Mouse (Mus musculus) heart, embryonic 12.5 days (tissue): ENCODE measurements around the gene Pde3a. TPM values are rescaled to one million over a fixed set of nuclear protein-coding genes. Genes with fewer than 3 reads are reported as not detected.

Experiments
- ATAC-seq: fragments of 200-750 bp; cut with Nextera tagmentation; 2 replicates; pipeline ENCODE4 v1.8.0; 2017; ENCODE audit warnings: moderate TSS enrichment, moderate library complexity; ENCODE audit not compliant: insufficient number of reproducible peaks, low FRiP score
- H3K27ac ChIP-seq: fragments of 300-500 bp; sonication (generic); 2 replicates; pipeline ENCODE4 v1.5.1; 2016; ENCODE audit warnings: mild to moderate bottlenecking, moderate library complexity; ENCODE audit not compliant: poor library complexity, severe bottlenecking
- H3K27me3 ChIP-seq: fragments of 300-500 bp; sonication (generic); replicated peaks from 2 replicates; pipeline ENCODE4 v1.6.1; 2016; ENCODE audit warnings: mild to moderate bottlenecking, moderate library complexity
- H3K36me3 ChIP-seq: fragments of 300-500 bp; sonication (generic); 2 replicates; pipeline ENCODE4 v1.6.1; 2016; ENCODE audit warnings: mild to moderate bottlenecking, moderate library complexity
- H3K4me1 ChIP-seq: fragments of 300-500 bp; sonication (generic); replicated peaks from 2 replicates; pipeline ENCODE4 v1.6.1; 2016; ENCODE audit warnings: mild to moderate bottlenecking
- H3K4me2 ChIP-seq: fragments of 300-500 bp; sonication (generic); 2 replicates; pipeline ENCODE4 v1.6.1; 2016; ENCODE audit warnings: mild to moderate bottlenecking, moderate library complexity
- H3K4me3 ChIP-seq: fragments of 300-500 bp; sonication (generic); 2 replicates; pipeline ENCODE4 v1.5.1; 2016; ENCODE audit warnings: mild to moderate bottlenecking
- H3K9ac ChIP-seq: fragments of 300-500 bp; sonication (generic); 2 replicates; pipeline ENCODE4 v1.6.1; 2016; ENCODE audit warnings: mild to moderate bottlenecking, moderate library complexity
- H3K9me3 ChIP-seq: fragments of 300-500 bp; sonication (generic); replicated peaks from 2 replicates; pipeline ENCODE4 v1.6.1; 2016; ENCODE audit warnings: mild to moderate bottlenecking, moderate library complexity
- WGBS: fragments of 180-500 bp; shearing (Covaris S2); methylation state at CpG from one replicate; pipeline ENCODE4 v1.1.7; 2016; 5-methylcytosine and 5-hydroxymethylcytosine counted together
- polyA plus RNA-seq: library from polyadenylated mRNA; unstranded; fragments of >200 nt; fragmentation: Nextera tagmentation; extraction: Ambion mirVana; gene quantifications from 2 replicates; pipeline ENCODE4 v1.2.1, GENCODE M21; 2016

Pde3a gene
- polyA plus RNA-seq, 1 experiment from 2014 or later, result 12.2 TPM

GRCm38 (mm10) chr6:141488619-141489018, 239.6 kb downstream of the Pde3a start:
- Histone ChIP-seq H3K9me3 (no peaks in the 10 kb centered on the region), H3K9ac (no peak overlapping the region), H3K4me1 (peaks cover 17% of the 10 kb centered on the region), H3K4me2 (no peak overlapping the region), H3K36me3 (peaks cover 34% of the 10 kb centered on the region), H3K27me3 (no peaks in the 10 kb centered on the region), H3K4me3 (no peak overlapping the region), H3K27ac (no peak overlapping the region)
- no peak for ATAC-seq
- 18% methylated on average over 11 of the region's 11 CpGs for WGBS

- no peak overlapping the region for H3K4me2 ChIP-seq
- H3K27me3 ChIP-seq, result no peaks in the 10 kb centered on the region
- H3K36me3 ChIP-seq, result peaks cover 58% of the 10 kb centered on the region
- H3K4me3 ChIP-seq, result no peak overlapping the region
- ATAC-seq, result no peak
- 76% methylated on average over 4 of the region's 4 CpGs for WGBS
- no peak overlapping the region for H3K9ac ChIP-seq
- H3K9me3 ChIP-seq, result no peaks in the 10 kb centered on the region
- H3K27ac ChIP-seq, result no peak overlapping the region
- no peaks in the 10 kb centered on the region for H3K4me1 ChIP-seq
These were observed 245.8 kb downstream of the Pde3a start for GRCm38 (mm10) chr6:141494909-141495308.

- Histone ChIP-seq H3K27ac (no peak overlapping the region), H3K4me1 (no peaks in the 10 kb centered on the region), H3K9me3 (no peaks in the 10 kb centered on the region), H3K36me3 (peaks cover 52% of the 10 kb centered on the region), H3K27me3 (no peaks in the 10 kb centered on the region), H3K4me2 (no peak overlapping the region), H3K4me3 (no peak overlapping the region), H3K9ac (no peak overlapping the region)
- whole genome bisulfite sequencing, result 42% methylated on average over 13 of the region's 13 CpGs
- ATAC-seq, result no peak
These were observed 246.8 kb downstream of the Pde3a start for GRCm38 (mm10) chr6:141495634-141496418.

GRCm38 (mm10) chr6:141499511-141499910, 250.4 kb downstream of the Pde3a start:
- H3K27ac ChIP-seq, result no peak overlapping the region
- no peaks in the 10 kb centered on the region for H3K9me3 ChIP-seq
- no peak for ATAC-seq
- no peak overlapping the region for H3K4me2 ChIP-seq
- H3K36me3 ChIP-seq, result peaks cover 27% of the 10 kb centered on the region
- H3K9ac ChIP-seq, result no peak overlapping the region
- H3K4me1 ChIP-seq, result no peaks in the 10 kb centered on the region
- H3K4me3 ChIP-seq, result no peak overlapping the region
- no peaks in the 10 kb centered on the region for H3K27me3 ChIP-seq

GRCm38 (mm10) chr6:141501171-141501570, 252.1 kb downstream of the Pde3a start:
- H3K27ac ChIP-seq, result no peak overlapping the region
- no peaks in the 10 kb centered on the region for H3K27me3 ChIP-seq
- no peak overlapping the region for H3K9ac ChIP-seq
- peaks cover 21% of the 10 kb centered on the region for H3K36me3 ChIP-seq
- no peaks in the 10 kb centered on the region for H3K9me3 ChIP-seq
- H3K4me2 ChIP-seq, result no peak overlapping the region
- H3K4me1 ChIP-seq, result no peaks in the 10 kb centered on the region
- whole genome bisulfite sequencing, result 70% methylated on average over 3 of the region's 3 CpGs
- no peak for ATAC-seq
- no peak overlapping the region for H3K4me3 ChIP-seq

- Histone ChIP-seq H3K27ac (no peak overlapping the region), H3K9ac (no peak overlapping the region), H3K4me3 (no peak overlapping the region), H3K9me3 (no peaks in the 10 kb centered on the region), H3K4me2 (no peak overlapping the region), H3K4me1 (no peaks in the 10 kb centered on the region), H3K27me3 (no peaks in the 10 kb centered on the region), H3K36me3 (no peaks in the 10 kb centered on the region)
- no peak for ATAC-seq
- WGBS, result 76% methylated on average over 2 of the region's 2 CpGs
These were observed 273.5 kb downstream of the Pde3a start for GRCm38 (mm10) chr6:141522541-141522940.

GRCm38 (mm10) chr6:141523747-141524640, 274.9 kb downstream of the Pde3a start, which contains the start of gene Slco1c1:
Gene Slco1c1, plus strand, starts transcription at chr6:141524368.
- 54% methylated on average over 2 of the region's 2 CpGs for WGBS
- Histone ChIP-seq H3K4me1 (no peaks in the 10 kb centered on the region), H3K4me2 (no peak within 1 kb of the TSS), H3K4me3 (no peak within 1 kb of the TSS), H3K9ac (no peak within 1 kb of the TSS), H3K27ac (no peak within 1 kb of the TSS), H3K36me3 (no peaks in the 10 kb centered on the region), H3K27me3 (no peaks in the 10 kb centered on the region), H3K9me3 (no peaks in the 10 kb centered on the region)
- no peak for ATAC-seq

GRCm38 (mm10) chr6:141525787-141526186, 276.7 kb downstream of the Pde3a start:
- Histone ChIP-seq H3K4me3 (no peak overlapping the region), H3K4me2 (no peak overlapping the region), H3K27me3 (no peaks in the 10 kb centered on the region), H3K9me3 (no peaks in the 10 kb centered on the region), H3K4me1 (no peaks in the 10 kb centered on the region), H3K27ac (no peak overlapping the region), H3K36me3 (no peaks in the 10 kb centered on the region), H3K9ac (no peak overlapping the region)
- no peak for ATAC-seq
- 94% methylated on average over 1 of the region's 1 CpGs for WGBS

- no peaks in the 10 kb centered on the region for H3K27me3 ChIP-seq
- 74% methylated on average over 6 of the region's 6 CpGs for WGBS
- no peak overlapping the region for H3K9ac ChIP-seq
- H3K4me3 ChIP-seq, result no peak overlapping the region
- H3K9me3 ChIP-seq, result no peaks in the 10 kb centered on the region
- no peak overlapping the region for H3K27ac ChIP-seq
- no peak for ATAC-seq
- no peaks in the 10 kb centered on the region for H3K36me3 ChIP-seq
- no peaks in the 10 kb centered on the region for H3K4me1 ChIP-seq
- no peak overlapping the region for H3K4me2 ChIP-seq
These were observed 281.8 kb downstream of the Pde3a start for GRCm38 (mm10) chr6:141530865-141531264.

GRCm38 (mm10) chr6:141537298-141537697, 288.2 kb downstream of the Pde3a start:
- Histone ChIP-seq H3K27ac (no peak overlapping the region), H3K9ac (no peak overlapping the region), H3K4me1 (peaks cover 13% of the 10 kb centered on the region), H3K4me2 (no peak overlapping the region), H3K36me3 (no peaks in the 10 kb centered on the region), H3K9me3 (no peaks in the 10 kb centered on the region), H3K4me3 (no peak overlapping the region), H3K27me3 (no peaks in the 10 kb centered on the region)
- WGBS, result 62% methylated on average over 3 of the region's 3 CpGs
- ATAC-seq, result no peak

GRCm38 (mm10) chr6:141541136-141541535, 292.1 kb downstream of the Pde3a start:
- Histone ChIP-seq H3K27me3 (no peaks in the 10 kb centered on the region), H3K36me3 (no peaks in the 10 kb centered on the region), H3K4me2 (no peak overlapping the region), H3K4me3 (no peak overlapping the region), H3K9me3 (no peaks in the 10 kb centered on the region), H3K27ac (peak overlapping the region; percentile 40; the same call in 1 of the 2 replicates), H3K9ac (no peak overlapping the region), H3K4me1 (peaks cover 14% of the 10 kb centered on the region)
- ATAC-seq, result peak; percentile 61; the same call in 1 of the 2 replicates
- 24% methylated on average over 1 of the region's 1 CpGs for WGBS
